Mouse (Mus musculus): Measurements from ENCODE around the gene Egflam. TPM values are rescaled to one million over a fixed set of nuclear protein-coding genes. Genes with fewer than 3 reads are reported as not detected.
A peak's percentile ranks its signal among the peaks of the same experiment; 100 is the strongest.

Gene Egflam
- polyA plus RNA-seq, 1 experiment from 2014 or later: 11.8 TPM

DNA sequence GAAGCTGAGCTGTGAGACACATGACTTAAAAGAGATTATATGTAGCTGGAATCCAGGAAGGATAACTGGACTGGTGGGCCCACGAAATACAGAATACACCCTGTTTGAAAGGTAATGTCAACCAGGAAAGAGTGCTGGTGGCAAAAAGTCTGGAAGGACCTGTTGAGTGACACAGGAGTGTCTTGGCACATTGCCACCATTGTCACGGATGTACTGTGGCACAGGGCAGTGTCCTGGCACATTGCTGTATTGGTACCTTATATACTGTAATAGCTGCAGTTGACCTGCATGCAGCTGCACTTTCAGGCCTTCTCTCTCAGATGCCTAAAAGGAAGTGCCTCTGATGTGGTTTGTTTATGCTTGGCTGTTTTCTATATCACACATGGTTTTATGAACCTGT, 225.3 kb downstream of the Egflam start:
- H3K4me2 ChIP-seq (ENCODE audit: low read length): peak overlapping the region; percentile 7; the same call in 1 of the 2 replicates
- H3K27ac ChIP-seq (replicated peaks in 1 of 2; ENCODE audit: control insufficient read depth in 1 of 2, insufficient read depth in 1 of 2, low read depth in 2 of 2, low read length in 2 of 2): peak overlapping the region; percentile 45 to 56; a peak in 3 of 4 replicates
- H3K9ac ChIP-seq (ENCODE audit: low read length): no peak overlapping the region
- H3K4me1 ChIP-seq (ENCODE audit: control insufficient read depth in 2 of 2, insufficient read depth in 2 of 2, low read length in 2 of 2): peaks cover 8 to 12% of the 10 kb centered on the region in 2 experiments
- H3K9me3 ChIP-seq (ENCODE audit: control insufficient read depth, low read length): no peaks in the 10 kb centered on the region
- H3K4me3 ChIP-seq (ENCODE audit: control insufficient read depth in 1 of 2, insufficient read depth in 1 of 2, low read depth in 1 of 2, low read length in 2 of 2): no peak overlapping the region
- no peaks in the 10 kb centered on the region for H3K27me3 ChIP-seq (ENCODE audit: control insufficient read depth, insufficient read depth, low read length)
- no peak for ATAC-seq (ENCODE audit: insufficient number of reproducible peaks, insufficient read depth, low FRiP score, low read depth)
- WGBS: 11% methylated on average over 2 of the region's 2 CpGs
- peaks cover 75% of the 10 kb centered on the region for H3K36me3 ChIP-seq (ENCODE audit: control insufficient read depth, insufficient read depth, low read length)

DNA sequence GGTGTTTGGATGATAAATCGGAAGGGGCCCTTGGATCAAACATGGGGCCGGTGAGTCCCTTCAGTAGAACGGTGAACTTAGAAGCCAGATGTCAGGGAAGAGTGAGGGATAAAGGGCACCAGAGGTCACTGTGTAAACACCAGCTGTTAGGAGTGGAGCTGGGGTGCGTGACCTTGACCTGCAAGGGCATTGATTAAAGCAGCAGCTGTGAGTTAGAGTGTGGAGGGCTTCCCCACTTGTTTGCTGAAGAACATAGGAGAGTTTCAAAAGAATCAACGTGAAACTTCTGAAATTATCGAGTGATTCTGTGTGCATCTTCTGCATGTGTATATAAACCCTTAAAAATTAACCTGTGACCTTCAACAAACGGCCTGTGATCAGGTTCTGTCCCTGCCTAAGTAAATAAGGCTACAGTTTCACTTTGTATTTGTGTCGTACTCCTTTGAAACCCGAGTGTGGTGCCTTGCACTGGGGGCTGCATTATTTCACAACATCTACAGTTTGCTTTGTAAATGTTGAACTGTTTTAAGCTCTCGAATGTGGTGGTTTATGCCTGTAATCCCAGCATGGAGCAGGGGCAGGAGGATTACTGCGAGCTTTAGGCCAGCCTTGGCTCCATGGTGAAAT, 230.2 kb downstream of the Egflam start:
- no peaks in the 10 kb centered on the region for H3K27me3 ChIP-seq (ENCODE audit: control insufficient read depth, insufficient read depth, low read length)
- no peak overlapping the region for H3K4me2 ChIP-seq (ENCODE audit: low read length)
- ATAC-seq (ENCODE audit: insufficient number of reproducible peaks, insufficient read depth, low FRiP score, low read depth): no peak
- 74% methylated on average over 11 of the region's 11 CpGs for WGBS
- peaks cover 12 to 13% of the 10 kb centered on the region in 2 experiments; a peak in 3 of 4 replicates for H3K4me1 ChIP-seq (ENCODE audit: control insufficient read depth in 2 of 2, insufficient read depth in 2 of 2, low read length in 2 of 2)
- H3K27ac ChIP-seq (replicated peaks in 1 of 2; ENCODE audit: control insufficient read depth in 1 of 2, insufficient read depth in 1 of 2, low read depth in 2 of 2, low read length in 2 of 2): no peak overlapping the region
- no peak overlapping the region for H3K9ac ChIP-seq (ENCODE audit: low read length)
- H3K4me3 ChIP-seq (ENCODE audit: control insufficient read depth in 1 of 2, insufficient read depth in 1 of 2, low read depth in 1 of 2, low read length in 2 of 2): no peak overlapping the region
- H3K9me3 ChIP-seq (ENCODE audit: control insufficient read depth, low read length): no peaks in the 10 kb centered on the region
- H3K36me3 ChIP-seq (ENCODE audit: control insufficient read depth, insufficient read depth, low read length): peaks cover 72% of the 10 kb centered on the region

DNA sequence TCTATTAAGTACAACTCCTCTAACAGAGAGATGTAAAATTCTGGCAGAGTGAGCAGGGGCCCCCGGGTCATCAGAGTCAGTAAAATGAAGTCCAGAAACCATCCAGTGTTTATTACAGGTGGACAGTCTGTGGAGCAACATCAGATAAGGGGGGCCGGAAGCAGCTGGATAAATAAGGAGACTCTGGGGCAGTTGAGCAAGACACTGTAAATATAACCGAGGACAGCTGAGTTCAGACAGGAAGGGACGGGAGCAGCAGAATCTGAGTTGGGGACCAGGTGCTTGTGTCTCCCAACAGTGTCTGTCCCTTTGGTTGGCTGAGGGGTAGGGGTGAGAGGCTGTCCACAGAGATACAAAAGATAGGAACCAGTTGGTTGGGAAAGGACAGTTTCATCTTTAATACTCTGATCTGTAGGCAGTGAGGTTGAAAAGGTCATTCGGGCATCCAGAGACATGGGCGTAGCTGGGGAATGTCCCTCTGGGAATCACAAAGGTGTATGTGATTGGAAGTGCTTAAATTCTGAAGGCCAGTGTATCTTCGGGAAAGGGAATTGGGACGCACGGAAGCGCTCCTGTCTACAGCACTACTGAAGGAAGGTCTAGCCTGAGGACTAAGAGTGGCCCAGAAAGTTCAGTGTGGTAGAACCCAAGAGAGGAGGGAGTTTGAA, 230.8 kb downstream of the Egflam start:
- H3K9me3 ChIP-seq (ENCODE audit: control insufficient read depth, low read length): no peaks in the 10 kb centered on the region
- H3K4me3 ChIP-seq (ENCODE audit: control insufficient read depth in 1 of 2, insufficient read depth in 1 of 2, low read depth in 1 of 2, low read length in 2 of 2): no peak overlapping the region
- H3K4me2 ChIP-seq (ENCODE audit: low read length): no peak overlapping the region
- no peaks in the 10 kb centered on the region for H3K27me3 ChIP-seq (ENCODE audit: control insufficient read depth, insufficient read depth, low read length)
- WGBS: 82% methylated on average over 10 of the region's 10 CpGs
- no peak overlapping the region for H3K9ac ChIP-seq (ENCODE audit: low read length)
- H3K36me3 ChIP-seq (ENCODE audit: control insufficient read depth, insufficient read depth, low read length): peaks cover 67% of the 10 kb centered on the region
- no peak for ATAC-seq (ENCODE audit: insufficient number of reproducible peaks, insufficient read depth, low FRiP score, low read depth)
- H3K4me1 ChIP-seq (ENCODE audit: control insufficient read depth in 2 of 2, insufficient read depth in 2 of 2, low read length in 2 of 2): peaks cover 11 to 12% of the 10 kb centered on the region in 2 experiments; a peak in 3 of 4 replicates
- H3K27ac ChIP-seq (replicated peaks in 1 of 2; ENCODE audit: control insufficient read depth in 1 of 2, insufficient read depth in 1 of 2, low read depth in 2 of 2, low read length in 2 of 2): no peak overlapping the region

DNA sequence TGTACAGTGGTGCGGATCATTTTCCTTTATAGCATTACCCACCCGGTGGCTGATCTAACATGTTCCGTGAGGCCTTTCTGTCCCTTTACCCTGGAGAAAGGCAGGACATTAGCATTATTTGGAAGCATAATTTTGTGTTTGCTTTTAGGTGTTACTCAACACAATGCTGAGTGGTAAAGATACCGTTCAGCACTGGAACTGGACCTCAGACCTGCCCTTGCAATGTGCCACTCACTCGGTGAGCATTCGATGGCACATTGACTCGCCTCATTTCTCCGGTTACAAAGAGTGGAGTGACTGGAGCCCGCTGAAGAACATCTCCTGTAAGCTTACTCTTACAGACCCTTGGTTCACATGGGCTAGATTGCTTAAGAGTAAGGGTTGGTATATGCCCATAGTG, 231.5 kb downstream of the Egflam start:
- Histone ChIP-seq H3K27me3 (ENCODE audit: control insufficient read depth, insufficient read depth, low read length) (no peaks in the 10 kb centered on the region), H3K36me3 (ENCODE audit: control insufficient read depth, insufficient read depth, low read length) (peaks cover 69% of the 10 kb centered on the region), H3K27ac (replicated peaks in 1 of 2; ENCODE audit: control insufficient read depth in 1 of 2, insufficient read depth in 1 of 2, low read depth in 2 of 2, low read length in 2 of 2) (no peak overlapping the region), H3K4me2 (ENCODE audit: low read length) (no peak overlapping the region), H3K9ac (ENCODE audit: low read length) (no peak overlapping the region), H3K4me3 (ENCODE audit: control insufficient read depth in 1 of 2, insufficient read depth in 1 of 2, low read depth in 1 of 2, low read length in 2 of 2) (no peak overlapping the region), H3K4me1 (ENCODE audit: control insufficient read depth in 2 of 2, insufficient read depth in 2 of 2, low read length in 2 of 2) (peaks cover 10% of the 10 kb centered on the region in 2 experiments; a peak in 2 of 4 replicates), H3K9me3 (ENCODE audit: control insufficient read depth, low read length) (no peaks in the 10 kb centered on the region)
- ATAC-seq (ENCODE audit: insufficient number of reproducible peaks, insufficient read depth, low FRiP score, low read depth): no peak
- 93% methylated on average over 9 of the region's 9 CpGs for WGBS

DNA sequence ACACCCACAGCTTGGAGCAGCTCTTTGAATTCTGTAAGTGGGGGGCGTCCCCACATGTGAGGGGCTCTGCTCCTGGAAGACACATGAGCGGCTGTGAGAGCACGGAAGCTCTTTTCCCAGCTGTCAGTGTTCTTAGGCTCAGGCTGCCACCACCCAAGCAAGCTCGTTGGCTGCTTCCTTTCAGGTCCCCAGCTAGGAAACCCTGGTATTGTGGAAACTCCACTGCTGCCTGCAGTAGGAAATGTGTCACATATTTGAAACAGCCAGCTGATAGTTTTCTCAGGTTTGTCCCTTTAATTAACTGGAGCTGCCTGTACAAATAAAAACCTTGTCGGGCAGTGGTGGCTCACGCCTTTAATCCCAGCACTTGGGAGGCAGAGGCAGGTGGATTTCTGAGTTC, 234.3 kb downstream of the Egflam start:
- no peak overlapping the region for H3K27ac ChIP-seq (replicated peaks in 1 of 2; ENCODE audit: control insufficient read depth in 1 of 2, insufficient read depth in 1 of 2, low read depth in 2 of 2, low read length in 2 of 2)
- H3K36me3 ChIP-seq (ENCODE audit: control insufficient read depth, insufficient read depth, low read length): peaks cover 65% of the 10 kb centered on the region
- no peak overlapping the region for H3K9ac ChIP-seq (ENCODE audit: low read length)
- H3K4me2 ChIP-seq (ENCODE audit: low read length): no peak overlapping the region
- no peak for ATAC-seq (ENCODE audit: insufficient number of reproducible peaks, insufficient read depth, low FRiP score, low read depth)
- 71% methylated on average over 6 of the region's 6 CpGs for WGBS
- H3K9me3 ChIP-seq (ENCODE audit: control insufficient read depth, low read length): no peaks in the 10 kb centered on the region
- H3K4me1 ChIP-seq (ENCODE audit: control insufficient read depth in 2 of 2, insufficient read depth in 2 of 2, low read length in 2 of 2): peaks cover 12 to 13% of the 10 kb centered on the region in 2 experiments; a peak in 3 of 4 replicates
- no peak overlapping the region for H3K4me3 ChIP-seq (ENCODE audit: control insufficient read depth in 1 of 2, insufficient read depth in 1 of 2, low read depth in 1 of 2, low read length in 2 of 2)
- H3K27me3 ChIP-seq (ENCODE audit: control insufficient read depth, insufficient read depth, low read length): no peaks in the 10 kb centered on the region

DNA sequence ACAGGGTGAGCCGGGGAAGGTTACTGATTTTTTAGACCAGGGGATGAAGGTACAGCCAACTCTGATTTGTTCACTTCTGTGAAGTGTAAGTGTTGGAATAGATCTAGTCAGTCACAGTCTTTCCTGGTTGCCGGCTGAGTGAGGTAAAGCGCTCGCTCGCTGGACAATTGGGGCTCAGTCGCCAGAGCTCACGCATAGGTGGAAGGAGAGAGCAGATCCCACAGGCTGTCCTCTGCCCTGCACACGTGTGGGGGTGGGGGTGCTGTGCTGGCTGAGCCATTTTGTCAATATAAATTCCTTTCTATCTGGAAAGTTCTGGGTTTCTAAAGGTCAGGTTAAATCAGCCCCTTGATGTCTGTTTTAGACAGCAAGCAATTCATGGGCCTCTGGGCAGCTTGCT, 237.9 kb downstream of the Egflam start:
- Histone ChIP-seq H3K9me3 (ENCODE audit: control insufficient read depth, low read length) (no peaks in the 10 kb centered on the region), H3K4me3 (ENCODE audit: control insufficient read depth in 1 of 2, insufficient read depth in 1 of 2, low read depth in 1 of 2, low read length in 2 of 2) (no peak overlapping the region), H3K4me2 (ENCODE audit: low read length) (no peak overlapping the region), H3K27me3 (ENCODE audit: control insufficient read depth, insufficient read depth, low read length) (no peaks in the 10 kb centered on the region), H3K27ac (replicated peaks in 1 of 2; ENCODE audit: control insufficient read depth in 1 of 2, insufficient read depth in 1 of 2, low read depth in 2 of 2, low read length in 2 of 2) (no peak overlapping the region), H3K4me1 (ENCODE audit: control insufficient read depth in 2 of 2, insufficient read depth in 2 of 2, low read length in 2 of 2) (peaks cover 6 to 13% of the 10 kb centered on the region in 2 experiments; a peak in 3 of 4 replicates), H3K9ac (ENCODE audit: low read length) (no peak overlapping the region), H3K36me3 (ENCODE audit: control insufficient read depth, insufficient read depth, low read length) (peaks cover 63% of the 10 kb centered on the region)
- no peak for ATAC-seq (ENCODE audit: insufficient number of reproducible peaks, insufficient read depth, low FRiP score, low read depth)
- WGBS: 89% methylated on average over 8 of the region's 8 CpGs

DNA sequence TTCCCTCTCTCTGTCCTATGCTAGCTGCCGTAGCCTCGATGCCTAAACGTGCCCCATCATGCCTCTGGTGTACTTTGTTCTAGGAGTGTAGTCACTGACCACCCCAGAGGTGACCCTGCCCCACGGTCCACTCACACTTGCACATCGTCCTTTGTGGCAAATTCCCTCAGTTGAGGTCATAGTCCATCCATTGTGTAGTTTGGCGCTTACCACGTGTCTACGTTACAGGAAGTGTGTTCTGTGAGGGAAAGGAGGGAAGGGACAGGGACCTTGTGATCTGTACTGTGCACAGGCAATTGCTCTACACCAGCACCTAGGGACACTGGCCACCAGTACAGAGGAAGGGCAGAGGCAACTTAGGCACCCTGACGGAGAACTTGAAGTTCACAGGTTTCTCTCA, 238.3 kb downstream of the Egflam start:
- Histone ChIP-seq H3K36me3 (ENCODE audit: control insufficient read depth, insufficient read depth, low read length) (peaks cover 61% of the 10 kb centered on the region), H3K4me3 (ENCODE audit: control insufficient read depth in 1 of 2, insufficient read depth in 1 of 2, low read depth in 1 of 2, low read length in 2 of 2) (no peak overlapping the region), H3K4me2 (ENCODE audit: low read length) (no peak overlapping the region), H3K9me3 (ENCODE audit: control insufficient read depth, low read length) (no peaks in the 10 kb centered on the region), H3K4me1 (ENCODE audit: control insufficient read depth in 2 of 2, insufficient read depth in 2 of 2, low read length in 2 of 2) (peaks cover 6 to 15% of the 10 kb centered on the region in 2 experiments), H3K9ac (ENCODE audit: low read length) (no peak overlapping the region), H3K27ac (replicated peaks in 1 of 2; ENCODE audit: control insufficient read depth in 1 of 2, insufficient read depth in 1 of 2, low read depth in 2 of 2, low read length in 2 of 2) (no peak overlapping the region), H3K27me3 (ENCODE audit: control insufficient read depth, insufficient read depth, low read length) (no peaks in the 10 kb centered on the region)
- 89% methylated on average over 9 of the region's 9 CpGs for WGBS
- ATAC-seq (ENCODE audit: insufficient number of reproducible peaks, insufficient read depth, low FRiP score, low read depth): no peak

All from heart, embryonic 14.5 days (tissue).